Mouse (Mus musculus) CD4-positive helper T cell, adult 2 months (primary cell): Measurements from ENCODE around the gene Pcbp2.

Experiments used
- DNase-seq: peaks from one replicate; pipeline ENCODE4 v3.0.0-alpha.2; 2012; ENCODE audit warnings: low read depth, missing footprints, low spot score

Pcbp2 gene

DNA sequence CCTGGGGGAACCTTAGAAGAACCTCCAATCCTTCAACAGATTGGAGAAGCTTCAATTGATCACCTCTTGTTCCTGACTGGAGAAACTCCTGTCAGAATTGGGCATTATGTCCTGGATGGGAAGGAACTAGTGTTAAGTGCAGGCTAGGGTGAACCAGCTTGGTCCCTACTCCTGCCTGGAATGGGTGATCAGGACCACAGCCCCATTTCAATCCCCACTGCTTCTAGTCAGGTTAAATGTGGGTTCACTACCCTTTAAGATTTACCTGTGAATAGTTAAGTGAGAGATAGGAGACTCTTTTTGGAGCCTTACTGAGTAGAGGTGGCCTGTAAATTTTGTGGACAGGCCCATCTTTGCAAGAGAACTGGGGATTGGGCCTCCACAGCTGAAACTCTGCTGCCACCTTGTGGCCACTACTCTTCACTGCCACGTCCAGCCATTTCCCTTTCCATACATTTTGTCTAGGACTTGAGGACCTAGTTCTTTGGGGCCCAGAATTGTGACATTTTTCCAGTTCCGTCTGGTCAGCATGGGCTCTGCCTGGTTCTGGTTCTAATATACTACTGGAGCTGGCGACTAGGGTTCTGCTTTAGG lies 54.6 kb downstream of the Pcbp2 start, which contains the start of gene Npff:
Npff (minus strand) TSS at position 51 of the 594 bp plus-strand sequence.
- peak; percentile 75 for DNase-seq

DNA sequence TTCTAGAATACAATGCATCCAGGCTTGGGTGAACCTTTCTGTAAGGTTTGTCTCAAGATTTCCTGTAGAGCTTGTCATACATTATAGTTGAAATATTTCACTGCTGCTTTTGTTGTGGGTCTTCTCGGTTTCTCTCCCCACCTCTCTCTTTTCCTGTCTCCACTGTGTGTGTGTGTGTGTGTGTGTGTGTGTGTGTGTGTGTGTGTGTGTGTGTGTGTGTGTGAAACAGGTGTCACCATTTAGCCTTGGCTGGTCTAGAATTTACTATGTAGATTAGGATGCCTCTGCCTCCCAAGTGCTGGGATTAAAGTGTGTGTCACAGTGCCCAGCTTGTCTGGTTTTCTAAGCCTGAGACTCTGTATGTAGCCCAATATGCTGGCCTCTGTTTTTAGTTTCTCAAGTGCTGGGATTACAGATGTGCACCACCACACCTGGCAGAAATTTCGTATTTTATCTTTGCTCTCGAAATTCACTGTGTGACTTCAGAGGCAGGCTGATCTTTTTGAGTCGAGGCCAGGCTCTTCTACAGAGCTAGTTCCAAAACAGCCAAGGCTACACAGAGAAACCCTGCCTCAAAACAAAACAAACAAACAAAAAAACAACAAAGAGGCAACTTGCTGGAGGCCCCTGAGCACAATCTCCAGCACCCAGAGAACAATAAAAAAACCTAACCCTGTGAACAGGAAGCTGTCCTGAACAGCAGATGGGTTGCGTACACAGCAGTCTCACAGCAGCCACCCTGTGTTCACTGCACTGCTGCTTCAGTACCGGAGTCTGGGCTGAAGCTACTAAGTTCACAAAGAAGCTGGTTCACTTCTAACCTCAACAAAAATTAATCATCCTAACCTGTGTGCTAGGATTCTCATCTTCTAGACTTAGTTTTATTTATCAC lies 56.0 kb downstream of the Pcbp2 start:
- peak; percentile 66 for DNase-seq

DNA sequence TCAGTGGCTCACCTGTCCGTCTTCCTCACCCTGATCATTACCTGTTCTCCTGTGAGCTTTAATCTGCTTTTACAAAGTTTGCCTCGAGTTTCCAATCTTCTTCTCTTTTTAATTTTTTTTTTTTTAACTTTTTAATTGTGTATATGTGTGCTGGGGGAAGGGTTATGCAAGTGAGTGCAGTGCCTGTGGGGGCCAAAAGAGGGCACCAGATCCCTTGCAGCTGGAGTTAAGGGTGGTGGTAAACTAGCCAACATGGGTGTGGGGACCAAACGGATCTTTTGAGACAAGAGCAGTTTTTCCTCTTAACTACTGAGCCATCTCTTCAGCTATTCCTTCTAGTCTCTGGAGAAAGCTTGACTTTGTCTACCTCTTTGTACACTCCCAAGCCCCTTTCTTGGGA lies 57.6 kb downstream of the Pcbp2 start:
- DNase-seq: peak; percentile 34

DNA sequence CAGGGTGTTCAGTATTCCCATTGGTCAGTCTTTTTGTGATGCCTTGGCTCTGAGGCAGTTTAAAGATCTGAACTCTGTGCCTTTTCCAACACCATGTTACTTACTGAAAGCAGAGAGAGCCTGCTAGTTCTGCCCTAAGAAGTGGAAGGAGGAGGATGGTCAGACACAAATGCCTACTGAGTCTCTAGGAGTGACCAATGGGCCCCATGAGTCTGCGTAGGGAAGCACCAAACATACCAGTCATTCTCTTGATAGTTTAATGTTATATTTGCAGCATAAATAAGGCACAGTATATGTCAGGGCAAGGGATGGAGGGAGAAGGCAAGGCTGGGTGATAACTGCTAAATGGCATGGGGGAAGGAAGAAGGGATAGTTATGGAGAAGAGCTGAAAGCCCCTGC lies 58.1 kb downstream of the Pcbp2 start:
- DNase-seq: no peak

DNA sequence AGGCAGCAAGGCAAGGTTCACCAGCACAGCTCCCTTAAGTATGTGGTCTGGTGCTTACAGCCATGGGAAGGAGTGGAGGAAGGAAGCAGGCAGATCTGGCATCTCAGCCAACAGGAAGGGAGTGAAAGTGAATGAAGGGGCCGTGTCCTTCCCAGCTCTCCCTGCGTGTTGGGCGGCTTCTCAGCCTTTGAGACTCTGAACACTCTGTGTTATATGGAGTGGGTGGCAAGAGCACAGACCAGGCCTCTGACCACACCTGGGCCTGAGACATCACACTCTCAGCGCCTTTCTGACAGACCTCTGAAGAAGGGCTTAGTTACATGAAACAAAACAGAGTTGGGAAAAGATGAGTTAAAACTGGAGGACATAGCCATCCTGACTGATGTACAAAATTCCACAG lies 60.2 kb downstream of the Pcbp2 start:
- no peak for DNase-seq

DNA sequence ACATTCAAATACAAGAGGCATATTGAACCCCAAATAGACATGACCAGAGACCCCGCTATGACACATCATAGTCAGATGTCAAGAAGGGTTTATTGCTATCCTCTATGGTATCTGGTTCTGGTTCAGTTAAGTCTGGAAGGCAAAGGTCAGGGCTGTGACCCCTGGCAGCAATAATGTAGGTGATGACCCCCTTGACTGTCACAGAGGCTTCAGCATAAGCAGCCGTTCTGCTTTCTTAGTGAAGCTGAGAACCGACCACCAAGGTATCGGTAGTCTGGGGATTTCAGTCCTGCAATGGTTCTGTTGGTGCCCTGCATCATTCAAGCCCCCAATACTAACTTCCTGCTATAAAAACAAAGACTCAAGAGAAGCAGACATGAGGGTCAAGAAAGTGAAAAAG lies 61.2 kb downstream of the Pcbp2 start:
- DNase-seq: no peak

DNA sequence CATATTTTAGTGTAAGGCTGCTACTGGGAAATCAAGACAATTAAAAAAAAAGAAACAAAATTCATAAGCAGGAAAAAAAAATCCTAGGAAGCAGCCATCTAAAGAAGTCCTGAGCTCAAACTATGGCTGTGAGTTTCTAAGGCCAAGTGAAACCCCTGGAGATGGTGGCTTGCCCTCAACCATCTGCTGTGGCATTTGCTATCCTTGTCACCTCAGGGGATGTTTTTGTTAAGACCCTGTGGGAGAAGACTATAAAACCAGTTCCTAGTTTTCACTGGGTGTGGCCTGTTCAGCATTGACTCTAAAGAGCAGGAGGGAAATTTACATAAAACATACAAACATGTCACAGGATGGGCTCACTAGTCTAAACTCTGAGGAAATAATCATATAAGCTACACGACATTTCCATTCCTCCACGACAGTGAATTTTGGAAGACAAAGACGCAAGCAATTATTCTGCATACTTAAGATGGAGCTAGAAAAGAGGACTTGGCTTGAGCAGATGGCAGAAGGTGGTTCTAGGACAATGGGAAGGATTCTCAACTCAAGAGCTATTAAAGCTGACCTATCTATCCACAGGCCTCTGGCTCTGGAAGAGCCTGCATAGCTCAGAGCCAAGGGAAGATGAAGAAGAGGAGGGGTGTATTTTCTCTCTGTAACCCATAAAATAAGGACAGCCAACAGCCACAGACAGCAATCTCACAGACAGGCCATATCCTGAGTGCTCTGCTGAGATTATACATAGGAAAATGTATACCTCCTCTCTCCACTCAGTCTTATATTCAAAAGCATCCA lies 62.0 kb downstream of the Pcbp2 start:
- no peak for DNase-seq

DNA sequence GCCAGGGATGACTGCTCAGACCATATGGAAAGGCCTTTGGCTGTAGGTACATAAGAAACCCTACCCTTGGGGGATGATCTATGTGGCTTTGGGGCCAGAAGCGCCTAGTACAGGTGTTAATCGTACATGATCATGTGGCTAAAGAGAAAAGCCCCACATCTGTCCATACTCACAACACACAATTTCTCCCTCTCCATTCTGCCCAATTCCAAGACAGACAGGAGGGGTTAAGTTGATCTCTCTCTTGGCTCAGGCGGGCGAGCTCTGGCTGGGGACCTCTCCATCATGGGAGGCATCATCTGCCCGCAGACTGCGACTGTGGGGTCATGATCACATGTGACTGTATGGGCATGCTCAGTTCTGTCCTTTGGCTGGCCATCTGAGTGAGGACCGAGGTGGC lies 63.6 kb downstream of the Pcbp2 start:
- DNase-seq: no peak

DNA sequence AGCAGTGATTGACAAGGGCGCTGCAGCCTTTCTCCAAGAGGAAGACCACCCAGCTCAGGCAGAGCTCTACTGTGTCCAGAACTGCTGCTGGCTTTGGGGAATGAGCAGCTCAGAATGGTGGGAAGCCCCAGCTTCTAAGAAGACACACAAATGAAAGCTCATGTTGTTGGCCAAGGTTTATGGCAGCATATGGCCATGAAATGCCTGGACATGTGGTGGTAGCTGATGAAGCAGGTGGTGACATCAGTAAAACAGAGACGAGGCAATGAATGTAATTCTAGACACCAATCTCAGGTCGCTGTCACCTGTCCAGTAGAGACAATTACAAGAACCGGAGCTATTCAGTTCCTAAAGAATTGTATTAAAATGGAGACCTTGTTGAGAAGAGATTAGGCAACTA lies 74.5 kb downstream of the Pcbp2 start:
- DNase-seq: no peak

DNA sequence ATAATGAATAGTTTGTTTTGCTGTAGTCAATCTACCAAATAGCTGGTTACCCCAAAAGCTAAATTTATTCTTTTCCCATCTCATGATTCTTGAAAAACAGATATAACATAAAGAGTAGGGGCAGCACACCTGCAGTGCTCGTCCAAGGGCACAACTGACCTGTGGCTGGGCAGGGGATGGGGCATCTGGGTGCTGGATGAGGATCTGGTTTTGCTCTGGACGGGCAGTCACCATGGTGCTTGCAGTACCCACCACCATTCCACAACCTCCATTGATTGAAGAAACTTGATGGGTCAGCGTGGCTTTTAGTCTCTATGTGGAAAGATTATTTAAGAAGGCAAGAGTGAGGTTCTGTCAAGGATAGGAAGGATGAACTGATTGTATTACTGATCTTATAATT lies 75.9 kb downstream of the Pcbp2 start:
- DNase-seq: no peak

DNA sequence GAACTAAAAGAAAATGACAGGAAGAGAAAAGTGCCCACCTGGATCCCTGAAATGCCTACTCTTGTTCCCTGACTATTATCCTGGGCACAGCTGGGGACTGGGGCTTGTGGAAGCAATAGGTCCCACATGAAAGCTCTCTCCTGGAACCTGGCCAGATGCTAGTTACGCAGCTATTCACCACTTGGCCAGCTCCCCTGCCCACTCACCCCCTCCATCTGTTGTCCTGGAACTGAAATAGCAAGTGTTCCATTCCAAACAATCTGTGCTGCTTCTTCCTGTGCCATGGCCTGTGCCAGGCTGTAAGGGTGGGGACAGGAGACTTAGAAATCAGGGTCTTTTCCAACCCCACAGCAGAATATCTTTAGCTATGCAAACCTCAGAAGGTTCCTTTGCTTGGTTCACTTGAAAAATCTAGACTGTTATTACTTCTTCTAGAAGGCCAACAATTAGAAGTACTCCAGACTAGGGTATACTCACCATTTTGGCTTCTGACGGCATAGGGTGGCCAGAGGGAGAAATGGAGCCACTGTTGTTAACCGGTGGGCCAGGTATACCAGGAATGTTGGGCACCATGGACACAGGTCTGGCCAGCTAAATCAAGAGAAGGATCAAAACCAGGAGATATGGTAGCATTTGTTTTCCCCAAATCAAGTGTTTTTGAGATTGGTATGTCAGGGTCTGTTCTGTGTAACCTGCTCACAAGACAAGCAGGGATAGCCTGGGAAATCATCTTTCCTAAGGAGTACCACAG lies 76.5 kb downstream of the Pcbp2 start:
- no peak for DNase-seq

DNA sequence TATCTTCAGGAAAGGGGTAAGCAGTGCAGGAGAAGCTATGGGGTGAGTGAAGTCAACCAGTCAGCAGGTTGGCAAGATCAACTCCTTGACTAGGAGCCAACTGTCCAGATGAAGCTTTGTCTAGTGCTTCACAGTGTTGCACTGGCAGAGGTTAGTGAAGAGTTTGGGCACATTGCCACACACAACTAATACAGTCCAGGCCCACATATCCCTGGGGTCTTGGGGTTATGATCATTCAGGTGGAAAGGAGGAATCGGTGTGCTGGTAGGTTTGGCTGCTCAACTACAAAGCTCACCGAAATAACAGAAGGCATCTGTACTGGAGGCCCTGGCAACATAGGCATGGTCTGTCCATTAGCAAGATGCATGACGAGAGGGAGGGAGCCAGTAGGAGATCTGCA lies 77.1 kb downstream of the Pcbp2 start:
- no peak for DNase-seq
